Mouse (Mus musculus) kidney, adult 11 months (tissue): ENCODE results near the gene March5.
A peak's percentile ranks its signal among the peaks of the same experiment; 100 is the strongest.
"Not testable (repeated sequence)": the region's sequence is repeated elsewhere in the genome, so short reads cannot be mapped to it uniquely, and the experiment has no call there.

ENCODE experiments used
- DNase-seq: peaks from one replicate; pipeline ENCODE4 v3.0.0; 2022

March5 gene

GRCm38 (mm10) chr19:37208986-37209385, 1.6 kb downstream of the March5 start:
- no peak for DNase-seq

- no peak for DNase-seq
Observed at GRCm38 (mm10) chr19:37209467-37210128, 2.3 kb downstream of the March5 start.

- no peak for DNase-seq
Observed at GRCm38 (mm10) chr19:37210457-37210856, 3.1 kb downstream of the March5 start.

GRCm38 (mm10) chr19:37211416-37211815, 4.1 kb downstream of the March5 start:
- DNase-seq, result no peak

GRCm38 (mm10) chr19:37214711-37215110, 7.4 kb downstream of the March5 start:
- no peak for DNase-seq

GRCm38 (mm10) chr19:37225197-37225862, 18.0 kb downstream of the March5 start:
- DNase-seq, result no peak

- not testable (repeated sequence) for DNase-seq
Observed at GRCm38 (mm10) chr19:37232598-37232997, 25.3 kb downstream of the March5 start.

GRCm38 (mm10) chr19:37233561-37234539, 26.5 kb downstream of the March5 start:
- DNase-seq, result no peak

GRCm38 (mm10) chr19:37235818-37236217, 28.5 kb downstream of the March5 start:
- DNase-seq, result no peak

- no peak for DNase-seq
Observed at GRCm38 (mm10) chr19:37237306-37237705, 30.0 kb downstream of the March5 start.

GRCm38 (mm10) chr19:37237712-37238437, 30.5 kb downstream of the March5 start:
- no peak for DNase-seq

- DNase-seq, result no peak
Observed at GRCm38 (mm10) chr19:37238651-37239050, 31.3 kb downstream of the March5 start.

- DNase-seq, result no peak
Observed at GRCm38 (mm10) chr19:37239096-37239495, 31.8 kb downstream of the March5 start.

GRCm38 (mm10) chr19:37241201-37241600, 33.9 kb downstream of the March5 start:
- DNase-seq, result no peak

GRCm38 (mm10) chr19:37242707-37243106, 35.4 kb downstream of the March5 start:
- DNase-seq, result no peak

GRCm38 (mm10) chr19:37246859-37247258, 39.5 kb downstream of the March5 start:
- no peak for DNase-seq

GRCm38 (mm10) chr19:37248199-37248598, 40.9 kb downstream of the March5 start:
- no peak for DNase-seq

- DNase-seq, result no peak
Observed at GRCm38 (mm10) chr19:37252104-37252503, 44.8 kb downstream of the March5 start.

GRCm38 (mm10) chr19:37255321-37255720, 48.0 kb downstream of the March5 start:
- no peak for DNase-seq

- DNase-seq, result peak; percentile 11
Observed at GRCm38 (mm10) chr19:37262389-37262788, 55.0 kb downstream of the March5 start.

- no peak for DNase-seq
Observed at GRCm38 (mm10) chr19:37263566-37263942, 56.2 kb downstream of the March5 start.
